Mouse (Mus musculus) adrenal gland, adult 8-10 months (tissue): ENCODE data around the gene Ccnd3. TPM values are rescaled to one million over a fixed set of nuclear protein-coding genes. Genes with fewer than 3 reads are reported as not detected.
"Not testable (repeated sequence)": the region's sequence is repeated elsewhere in the genome, so short reads cannot be mapped to it uniquely, and the experiment has no call there.

Experiments used
- DNase-seq: peaks from one replicate; pipeline ENCODE4 v3.0.0; 2022
- total RNA-seq, 4 experiments: library from RNA; stranded (reverse); gene quantifications; 2 replicates each; pipeline ENCODE4 v1.2.4; 2022

Ccnd3 gene
- total RNA-seq, 4 experiments from 2014 or later = 350 to 623 (median 446) TPM

- no peak for DNase-seq
Observed at GRCm38 (mm10) chr17:47618556-47619311, 113.9 kb downstream of the Ccnd3 start.

- DNase-seq = no peak
Observed at GRCm38 (mm10) chr17:47622912-47623554, 118.2 kb downstream of the Ccnd3 start.

- DNase-seq = not testable (repeated sequence)
Observed at GRCm38 (mm10) chr17:47624572-47624971, 119.7 kb downstream of the Ccnd3 start.

GRCm38 (mm10) chr17:47625088-47625487 is 120.2 kb downstream of the Ccnd3 start:
- DNase-seq = no peak

- no peak for DNase-seq
Observed at GRCm38 (mm10) chr17:47626031-47626430, 121.2 kb downstream of the Ccnd3 start.

- no peak for DNase-seq
Observed at GRCm38 (mm10) chr17:47627791-47628190, 122.9 kb downstream of the Ccnd3 start.

GRCm38 (mm10) chr17:47628851-47629676 is 124.2 kb downstream of the Ccnd3 start:
- DNase-seq = peak; percentile 90

GRCm38 (mm10) chr17:47629717-47630677 is 125.1 kb downstream of the Ccnd3 start:
- peak; percentile 50 for DNase-seq

GRCm38 (mm10) chr17:47630678-47631065 is 125.8 kb downstream of the Ccnd3 start, which contains the start of gene Usp49:
Gene Usp49 (plus strand): TSS chr17:47630690.
- DNase-seq = no peak

GRCm38 (mm10) chr17:47632181-47632840 is 127.5 kb downstream of the Ccnd3 start:
- DNase-seq = no peak

GRCm38 (mm10) chr17:47633999-47634770 is 129.3 kb downstream of the Ccnd3 start:
- no peak for DNase-seq

- no peak for DNase-seq
Observed at GRCm38 (mm10) chr17:47642992-47643391, 138.1 kb downstream of the Ccnd3 start.

- DNase-seq = peak; percentile 32
Observed at GRCm38 (mm10) chr17:47646683-47647082, 141.8 kb downstream of the Ccnd3 start.

- no peak for DNase-seq
Observed at GRCm38 (mm10) chr17:47648966-47649365, 144.1 kb downstream of the Ccnd3 start.

Other genes with a start within 250 kb of the Ccnd3 start
- 10 to 100 TPM; 46.1 to 54.7 (median 50.0) TPM for gene Mrps10, start 136.2 kb upstream of the Ccnd3 start, total RNA-seq
- gene Guca1b, start 119.7 kb upstream of the Ccnd3 start, total RNA-seq = 1 to 10 TPM; 1.6 to 2.9 (median 2.1) TPM
- gene Guca1a, start 104.5 kb upstream of the Ccnd3 start, total RNA-seq = 1 to 10 TPM; 3.0 to 4.5 (median 3.4) TPM
- 1 to 10 TPM in 2 of 4 experiments, under 1 TPM in 2; 0.83 to 1.2 (median 0.99) TPM for gene AI661453, start 68.4 kb upstream of the Ccnd3 start, total RNA-seq
- gene 1700001C19Rik, start 67.7 kb upstream of the Ccnd3 start, total RNA-seq = under 1 TPM in 2 of 4 experiments, not detected in 2; 0.17 to 0.35 TPM
- 10 to 100 TPM; 22.8 to 29.9 (median 25.9) TPM for gene Taf8, start 2.8 kb upstream of the Ccnd3 start, total RNA-seq
- gene Bysl, start 106.4 kb downstream of the Ccnd3 start, total RNA-seq = 10 to 100 TPM; 17.0 to 18.6 (median 17.9) TPM
- gene Med20, start 106.5 kb downstream of the Ccnd3 start, total RNA-seq = 10 to 100 TPM; 42.6 to 53.7 (median 48.3) TPM
- gene Gm20517, start 106.5 kb downstream of the Ccnd3 start, total RNA-seq = 1 to 10 TPM; 3.5 to 6.0 (median 5.1) TPM
- gene Usp49, start 125.6 kb downstream of the Ccnd3 start, total RNA-seq = 10 to 100 TPM in 1 of 4 experiments, 1 to 10 TPM in 3; 4.1 to 11.1 (median 6.8) TPM
- gene Tomm6, start 183.3 kb downstream of the Ccnd3 start, total RNA-seq = 100 to 1,000 TPM; 166 to 270 (median 207) TPM
- 10 to 100 TPM in 1 of 4 experiments, 1 to 10 TPM in 3; 3.9 to 10.5 (median 8.6) TPM for gene Frs3, start 184.0 kb downstream of the Ccnd3 start, total RNA-seq
- 1 to 10 TPM in 3 of 4 experiments, under 1 TPM in 1; 0.67 to 2.2 (median 1.8) TPM for gene Gm21981, start 189.4 kb downstream of the Ccnd3 start, total RNA-seq
- 1 to 10 TPM; 2.4 to 4.5 (median 3.1) TPM for gene Prickle4, start 189.7 kb downstream of the Ccnd3 start, total RNA-seq
- not detected for gene Pgc, start 221.8 kb downstream of the Ccnd3 start, total RNA-seq
- 10 to 100 TPM; 17.3 to 32.1 (median 24.2) TPM for gene Tfeb, start 232.0 kb downstream of the Ccnd3 start, total RNA-seq